Mouse (Mus musculus): Measurements from ENCODE around the gene Pfdn5. TPM values are rescaled to one million over a fixed set of nuclear protein-coding genes. Genes with fewer than 3 reads are reported as not detected.
A peak's percentile ranks its signal among the peaks of the same experiment; 100 is the strongest.
"Not testable (repeated sequence)": the region's sequence is repeated elsewhere in the genome, so short reads cannot be mapped to it uniquely, and the experiment has no call there.

Gene Pfdn5
- polyA plus RNA-seq, 1 experiment: 239 TPM

DNA sequence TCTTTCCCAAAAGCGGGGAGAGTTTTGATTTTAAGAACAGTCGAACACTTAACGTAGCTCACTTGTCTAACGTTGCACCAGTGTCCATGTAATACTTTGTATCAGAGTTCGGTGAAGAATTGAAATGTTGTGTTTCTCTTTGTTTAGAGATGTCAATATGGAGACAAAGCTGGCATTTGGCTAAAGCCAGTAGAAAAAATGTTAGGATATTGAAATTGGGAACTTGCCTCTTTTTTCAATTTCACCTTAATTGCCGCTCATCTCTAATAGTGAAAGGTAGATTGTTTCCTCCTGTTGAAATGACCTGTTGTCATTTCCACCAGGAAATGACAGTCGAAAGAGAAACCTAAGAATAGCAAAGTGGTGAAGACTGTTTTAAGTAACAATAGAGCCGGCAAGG lies 976 bp downstream of the Pfdn5 start:
- peak overlapping the region; percentile 86 for H3K4me3 ChIP-seq (ENCODE audit: insufficient read depth, low read length)
- TF ChIP-seq CTCF (IDR thresholded peaks at IDR 0.05; ENCODE audit: borderline replicate concordance, insufficient read depth, low read length) (no peak), POLR2A (IDR thresholded peaks at IDR 0.05; ENCODE audit: low read depth, low read length) (no peak)
- no peak overlapping the region for H3K27ac ChIP-seq (ENCODE audit: insufficient read depth, low read length)
- no peaks in the 10 kb centered on the region for H3K4me1 ChIP-seq (ENCODE audit: control insufficient read depth, insufficient read depth, low read length)

DNA sequence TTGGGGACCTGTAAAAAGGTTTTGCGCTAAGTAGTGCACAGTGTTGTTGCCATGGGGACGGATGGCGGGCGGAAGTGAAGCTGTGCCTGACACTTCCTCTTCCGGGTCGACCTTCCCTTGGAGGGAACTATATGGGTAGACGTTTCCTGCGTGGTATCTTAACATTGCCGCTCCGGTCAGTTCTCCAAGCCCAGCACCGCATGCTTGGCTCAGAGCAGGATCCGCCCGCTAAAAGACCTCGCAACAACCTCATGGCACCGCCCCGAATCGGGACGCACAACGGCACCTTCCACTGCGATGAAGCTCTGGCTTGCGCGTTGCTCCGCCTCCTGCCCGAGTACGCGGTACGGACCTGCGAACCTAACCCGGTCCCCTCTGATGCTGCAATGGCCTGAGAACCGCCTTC lies 5.7 kb downstream of the Pfdn5 start, which contains the start of gene Myg1:
Myg1 (plus strand) TSS at position 100 of the 406 bp plus-strand sequence.
- H3K4me3 ChIP-seq (ENCODE audit: insufficient read depth, low read length): peak within 1 kb of the TSS; percentile 86
- H3K4me1 ChIP-seq (ENCODE audit: control insufficient read depth, insufficient read depth, low read length): 0 out of 2 replicates have a peak, but pooled peaks cover 5% of the 10 kb centered on the region
- H3K27ac ChIP-seq (ENCODE audit: insufficient read depth, low read length): peak within 1 kb of the TSS; percentile 39
- TF ChIP-seq POLR2A (IDR thresholded peaks at IDR 0.05; ENCODE audit: low read depth, low read length) (peak; percentile 81), CTCF (IDR thresholded peaks at IDR 0.05; ENCODE audit: borderline replicate concordance, insufficient read depth, low read length) (no peak)

DNA sequence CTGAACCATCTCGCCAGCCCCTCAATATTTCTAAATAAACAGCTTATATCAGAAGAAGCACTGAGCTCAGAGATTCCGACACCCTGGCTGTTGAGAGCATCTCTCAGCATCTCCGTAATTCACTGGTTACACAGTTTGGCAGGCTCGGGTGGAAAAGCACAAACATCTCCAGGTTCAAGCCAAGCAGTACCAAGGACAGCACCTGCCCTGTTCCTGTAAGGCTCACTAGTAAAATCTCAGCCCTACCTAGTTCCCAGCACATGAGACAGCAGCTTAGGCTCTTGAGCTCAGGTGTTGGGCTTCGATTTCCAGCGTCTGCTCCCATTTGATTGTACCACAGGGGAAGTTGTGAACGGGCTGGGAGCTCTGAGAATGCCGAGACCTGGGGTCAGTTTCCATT lies 9.3 kb downstream of the Pfdn5 start:
- Histone ChIP-seq H3K4me3 (ENCODE audit: insufficient read depth, low read length) (no peak overlapping the region), H3K4me1 (ENCODE audit: control insufficient read depth, insufficient read depth, low read length) (0 out of 2 replicates have a peak, but pooled peaks cover 5% of the 10 kb centered on the region), H3K27ac (ENCODE audit: insufficient read depth, low read length) (no peak overlapping the region)
- TF ChIP-seq CTCF (IDR thresholded peaks at IDR 0.05; ENCODE audit: borderline replicate concordance, insufficient read depth, low read length): no peak
- TF ChIP-seq POLR2A (IDR thresholded peaks at IDR 0.05; ENCODE audit: low read depth, low read length): no peak

DNA sequence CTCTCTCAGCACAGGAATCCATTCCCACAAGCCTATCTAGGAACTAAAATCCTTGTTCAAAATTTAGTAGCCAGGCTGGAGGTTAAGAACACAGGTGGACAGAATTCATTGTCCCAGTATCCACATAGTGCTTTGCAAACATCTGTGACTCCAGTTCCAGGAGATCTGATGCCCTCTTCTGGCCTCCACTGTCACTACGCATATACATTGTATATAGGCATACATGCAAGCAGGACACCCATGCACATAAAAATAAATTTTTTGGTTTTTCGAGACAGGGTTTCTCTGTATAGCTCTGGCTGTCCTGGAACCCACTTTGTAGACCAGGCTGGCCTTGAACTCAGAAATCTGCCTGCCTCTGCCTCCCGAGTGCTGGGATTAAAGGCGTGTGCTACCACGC lies 10.0 kb downstream of the Pfdn5 start:
- H3K27ac ChIP-seq (ENCODE audit: insufficient read depth, low read length); H3K4me1 ChIP-seq (ENCODE audit: control insufficient read depth, insufficient read depth, low read length); H3K4me3 ChIP-seq (ENCODE audit: insufficient read depth, low read length): not testable (repeated sequence)

DNA sequence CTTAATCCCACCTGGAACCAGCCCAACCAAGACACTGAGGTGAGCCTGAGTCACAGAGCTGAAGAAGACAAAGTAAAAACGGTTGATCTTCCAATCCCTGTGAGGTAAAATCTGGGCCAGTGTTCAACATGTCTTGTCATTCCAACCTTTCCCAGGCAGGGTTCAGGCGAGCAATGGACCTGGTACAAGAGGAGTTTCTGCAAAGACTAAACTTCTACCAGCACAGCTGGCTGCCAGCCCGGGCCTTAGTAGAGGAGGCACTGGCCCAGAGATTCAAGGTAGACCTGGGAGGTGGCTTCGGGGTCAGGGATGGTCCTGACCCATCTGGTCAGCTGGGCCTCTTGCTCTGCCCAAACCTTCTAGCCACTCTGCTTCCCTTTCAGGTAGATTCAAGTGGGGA lies 11.0 kb downstream of the Pfdn5 start:
- no peak for TF ChIP-seq POLR2A (IDR thresholded peaks at IDR 0.05; ENCODE audit: low read depth, low read length)
- no peak for TF ChIP-seq CTCF (IDR thresholded peaks at IDR 0.05; ENCODE audit: borderline replicate concordance, insufficient read depth, low read length)
- Histone ChIP-seq H3K4me1 (ENCODE audit: control insufficient read depth, insufficient read depth, low read length) (0 out of 2 replicates have a peak, but pooled peaks cover 5% of the 10 kb centered on the region), H3K4me3 (ENCODE audit: insufficient read depth, low read length) (no peak overlapping the region), H3K27ac (ENCODE audit: insufficient read depth, low read length) (no peak overlapping the region)

DNA sequence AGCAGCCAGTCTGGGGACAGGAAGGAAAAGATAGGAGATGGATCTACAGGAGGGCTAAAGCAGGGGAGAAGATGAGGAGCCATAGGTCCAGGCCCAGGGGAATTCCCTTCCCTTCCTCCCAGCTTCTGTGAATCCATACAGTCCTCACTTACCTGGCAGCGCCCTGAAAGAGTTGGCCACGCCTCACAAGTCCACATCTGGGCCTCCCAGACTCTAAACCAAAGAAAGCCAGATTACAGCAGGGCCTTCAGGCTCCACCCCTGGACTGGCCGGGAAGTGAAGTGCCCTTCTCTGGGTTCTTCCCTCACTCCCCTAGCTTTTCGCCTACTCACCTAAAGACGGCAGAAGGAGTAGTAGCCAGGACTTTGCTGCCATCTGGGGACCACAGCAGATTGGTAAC lies 13.7 kb downstream of the Pfdn5 start:
- TF ChIP-seq POLR2A (IDR thresholded peaks at IDR 0.05; ENCODE audit: low read depth, low read length) (no peak), CTCF (IDR thresholded peaks at IDR 0.05; ENCODE audit: borderline replicate concordance, insufficient read depth, low read length) (no peak)
- no peak overlapping the region for H3K27ac ChIP-seq (ENCODE audit: insufficient read depth, low read length)
- H3K4me3 ChIP-seq (ENCODE audit: insufficient read depth, low read length): no peak overlapping the region
- H3K4me1 ChIP-seq (ENCODE audit: control insufficient read depth, insufficient read depth, low read length): no peaks in the 10 kb centered on the region

DNA sequence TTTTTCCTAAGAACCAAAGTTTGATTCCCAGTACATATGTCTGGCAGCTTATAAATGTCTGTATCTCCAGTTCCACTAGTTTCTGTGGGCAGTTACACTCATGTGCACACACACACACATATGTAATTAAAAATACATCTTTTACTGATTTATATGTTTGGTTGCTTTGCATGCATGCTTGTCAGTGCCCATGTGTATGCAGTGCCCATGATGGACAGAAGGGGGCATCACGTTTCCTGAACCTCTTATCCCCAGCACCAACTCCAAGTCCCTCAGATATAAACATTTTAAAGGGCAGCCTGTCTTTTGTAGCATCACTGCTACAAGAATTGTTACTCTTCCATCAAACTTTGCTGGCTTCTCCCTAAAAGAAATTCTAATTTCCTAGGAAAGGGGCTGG lies 15.7 kb downstream of the Pfdn5 start:
- peak; percentile 78; the same call in 1 of the 2 replicates for TF ChIP-seq CTCF (IDR thresholded peaks at IDR 0.05; ENCODE audit: borderline replicate concordance, insufficient read depth, low read length)
- no peak for TF ChIP-seq POLR2A (IDR thresholded peaks at IDR 0.05; ENCODE audit: low read depth, low read length)
- H3K27ac ChIP-seq (ENCODE audit: insufficient read depth, low read length): no peak overlapping the region

DNA sequence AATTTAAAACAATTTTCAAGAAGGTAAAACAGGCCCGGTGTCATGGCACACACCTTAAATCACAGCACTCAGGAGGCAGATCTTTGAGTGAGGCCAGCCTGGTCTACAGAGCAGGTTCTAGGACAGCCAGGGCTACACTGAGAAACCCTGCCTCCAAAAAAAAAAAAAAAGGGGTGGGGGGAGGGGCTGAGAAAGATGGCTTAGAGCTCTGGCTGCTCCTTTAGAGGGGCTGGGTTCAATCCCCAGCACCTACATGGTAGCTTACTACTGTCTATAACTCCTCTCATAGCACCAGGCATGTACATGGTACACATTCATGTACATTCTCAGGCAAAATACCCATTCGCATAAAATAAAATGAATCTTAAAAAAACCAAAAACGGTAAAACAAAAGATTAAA lies 18.6 kb downstream of the Pfdn5 start:
- no peak overlapping the region for H3K4me3 ChIP-seq (ENCODE audit: insufficient read depth, low read length)
- no peak overlapping the region for H3K27ac ChIP-seq (ENCODE audit: insufficient read depth, low read length)
- H3K4me1 ChIP-seq (ENCODE audit: control insufficient read depth, insufficient read depth, low read length): 0 out of 2 replicates have a peak, but pooled peaks cover 3% of the 10 kb centered on the region
- no peak for TF ChIP-seq CTCF (IDR thresholded peaks at IDR 0.05; ENCODE audit: borderline replicate concordance, insufficient read depth, low read length)
- TF ChIP-seq POLR2A (IDR thresholded peaks at IDR 0.05; ENCODE audit: low read depth, low read length): no peak

More for the DNA sequence above, 15.7 kb downstream of the Pfdn5 start:
- H3K4me3 ChIP-seq (ENCODE audit: insufficient read depth, low read length): no peak overlapping the region
- H3K4me1 ChIP-seq (ENCODE audit: control insufficient read depth, insufficient read depth, low read length): no peaks in the 10 kb centered on the region

DNA sequence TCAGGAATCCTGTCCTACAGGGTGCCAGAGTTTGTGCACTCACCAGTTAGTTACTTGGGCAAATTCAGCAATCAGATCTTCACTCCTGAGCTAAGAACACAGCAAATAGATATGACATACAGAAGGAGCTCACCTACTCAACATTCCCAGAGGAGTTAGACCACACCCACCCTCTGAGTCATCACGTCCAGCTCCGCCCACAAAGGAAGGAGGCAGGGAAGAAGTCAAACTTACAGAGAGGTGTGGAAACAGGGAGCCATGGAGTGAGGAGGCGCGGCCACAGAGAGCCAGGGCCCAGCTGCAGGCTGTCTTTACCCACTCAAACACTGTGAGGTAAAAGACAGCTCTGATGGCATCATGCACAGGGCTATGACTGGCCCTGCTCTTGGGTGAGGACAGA lies 20.5 kb downstream of the Pfdn5 start:
- H3K4me1 ChIP-seq (ENCODE audit: control insufficient read depth, insufficient read depth, low read length): peaks cover 6% of the 10 kb centered on the region; the same call in 1 of the 2 replicates
- no peak overlapping the region for H3K27ac ChIP-seq (ENCODE audit: insufficient read depth, low read length)
- no peak overlapping the region for H3K4me3 ChIP-seq (ENCODE audit: insufficient read depth, low read length)
- TF ChIP-seq CTCF (IDR thresholded peaks at IDR 0.05; ENCODE audit: borderline replicate concordance, insufficient read depth, low read length): no peak
- TF ChIP-seq POLR2A (IDR thresholded peaks at IDR 0.05; ENCODE audit: low read depth, low read length): no peak

DNA sequence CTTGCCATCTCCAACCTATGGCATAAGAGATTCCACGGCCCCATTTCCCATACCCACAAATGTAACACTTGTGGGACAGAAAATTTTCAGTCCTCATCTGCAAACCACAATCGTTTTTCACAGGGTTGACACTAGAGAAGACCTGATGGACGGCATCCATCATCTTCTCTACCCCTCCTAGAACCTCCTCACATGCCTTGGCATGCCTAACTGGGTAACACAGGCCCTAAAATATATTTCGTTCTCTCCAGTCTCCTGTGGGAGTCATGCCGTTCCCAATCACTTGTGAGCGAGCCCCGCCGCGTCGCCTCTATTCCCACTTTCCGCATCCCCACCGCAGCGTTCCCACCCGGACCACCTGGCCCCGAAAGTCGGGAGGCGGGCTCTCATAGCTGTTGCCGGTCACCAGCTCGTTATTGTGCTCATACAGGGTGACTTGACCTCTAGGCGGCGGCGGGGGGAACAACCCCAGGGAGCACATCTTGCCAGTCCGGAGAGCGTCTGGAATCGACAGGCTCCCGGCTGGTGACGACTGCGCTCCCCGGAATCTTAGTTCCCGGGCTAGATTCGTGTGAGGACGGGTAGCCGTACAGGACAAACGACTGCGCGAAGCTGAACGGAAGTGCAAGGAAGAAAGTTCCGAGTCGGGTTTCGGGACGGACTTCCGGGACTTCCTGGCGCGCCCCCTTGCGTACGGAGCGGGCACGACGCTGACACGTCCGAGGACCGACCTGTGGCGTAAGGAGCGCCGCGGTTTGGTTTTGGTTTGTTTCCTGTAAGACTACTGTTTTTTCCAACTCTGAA lies 24.4 kb downstream of the Pfdn5 start, which contains the start of gene Aaas:
Aaas (minus strand) TSS at position 634 of the 804 bp plus-strand sequence.
- TF ChIP-seq POLR2A (IDR thresholded peaks at IDR 0.05; ENCODE audit: low read depth, low read length): peak; percentile 69
- peak; percentile 88 for TF ChIP-seq CTCF (IDR thresholded peaks at IDR 0.05; ENCODE audit: borderline replicate concordance, insufficient read depth, low read length)
- H3K4me1 ChIP-seq (ENCODE audit: control insufficient read depth, insufficient read depth, low read length): peaks cover 9% of the 10 kb centered on the region; the same call in 1 of the 2 replicates
- H3K27ac ChIP-seq (ENCODE audit: insufficient read depth, low read length): peak within 1 kb of the TSS; percentile 71
- peak within 1 kb of the TSS; percentile 90 for H3K4me3 ChIP-seq (ENCODE audit: insufficient read depth, low read length)

All from embryonic fibroblast, embryonic 13.5 days (primary cell).